Mouse (Mus musculus) kidney, embryonic 16.5 days (tissue): ENCODE measurements at regions not wholly inside any gene's neighbourhood (a gene's known extent, or its start where the extent isn't known, plus 50 kb on each side); places are given as distances from the start of the nearest gene placed in this dataset.

Experiments used
- ATAC-seq: fragments of 200-750 bp; cut with Nextera tagmentation; 2 replicates; pipeline ENCODE4 v1.8.0; 2017; ENCODE audit warnings: moderate TSS enrichment; ENCODE audit not compliant: low FRiP score, low TSS enrichment
- H3K27ac ChIP-seq: fragments of 300-500 bp; sonication (generic); 2 replicates; pipeline ENCODE4 v1.5.1; 2014; ENCODE audit warnings: low read length
- H3K27me3 ChIP-seq: fragments of 300-500 bp; sonication (generic); 2 replicates; pipeline ENCODE4 v1.6.1; 2014; ENCODE audit warnings: low read length, control low read depth, mixed read lengths; ENCODE audit not compliant: insufficient read depth
- H3K36me3 ChIP-seq: fragments of 300-500 bp; sonication (generic); 2 replicates; pipeline ENCODE4 v1.6.1; 2014; ENCODE audit warnings: low read length, control low read depth, mixed read lengths; ENCODE audit not compliant: insufficient read depth
- H3K4me1 ChIP-seq: fragments of 300-500 bp; sonication (generic); 2 replicates; pipeline ENCODE4 v1.6.1; 2014; ENCODE audit warnings: low read length, control low read depth, mixed read lengths; ENCODE audit not compliant: insufficient read depth
- H3K4me2 ChIP-seq: fragments of 300-500 bp; sonication (generic); replicated peaks from 2 replicates; pipeline ENCODE4 v1.6.1; 2014; ENCODE audit warnings: low read depth, low read length
- H3K4me3 ChIP-seq: fragments of 300-500 bp; sonication (generic); 2 replicates; pipeline ENCODE4 v1.5.1; 2014; ENCODE audit warnings: mild to moderate bottlenecking, low read length
- H3K9ac ChIP-seq: fragments of 300-500 bp; sonication (generic); replicated peaks from 2 replicates; pipeline ENCODE4 v1.6.1; 2014; ENCODE audit warnings: low read length
- H3K9me3 ChIP-seq: fragments of 300-500 bp; sonication (generic); 2 replicates; pipeline ENCODE4 v1.6.1; 2016; ENCODE audit warnings: low read length, control low read depth
- WGBS: fragments of 180-500 bp; shearing (Covaris S2); extraction: QIAGEN DNeasy Blood & Tissue Kit; methylation state at CpG from one replicate; pipeline ENCODE4 v1.1.7; 2014; 5-methylcytosine and 5-hydroxymethylcytosine counted together

GRCm38 (mm10) chr12:12562267-12562666, 300.3 kb downstream of the Fam49a start:
- 94% methylated on average over 1 of the region's 1 CpGs for WGBS
- H3K27me3 ChIP-seq: no peaks in the 10 kb centered on the region
- H3K4me1 ChIP-seq: no peaks in the 10 kb centered on the region
- no peak overlapping the region for H3K4me2 ChIP-seq
- no peak overlapping the region for H3K4me3 ChIP-seq
- no peaks in the 10 kb centered on the region for H3K9me3 ChIP-seq
- no peak overlapping the region for H3K27ac ChIP-seq
- ATAC-seq: no peak
- H3K9ac ChIP-seq: no peak overlapping the region
- no peaks in the 10 kb centered on the region for H3K36me3 ChIP-seq

GRCm38 (mm10) chr12:12551818-12552217, 289.9 kb downstream of the Fam49a start:
- H3K4me1 ChIP-seq: no peaks in the 10 kb centered on the region
- no peak overlapping the region for H3K4me2 ChIP-seq
- H3K27me3 ChIP-seq: no peaks in the 10 kb centered on the region
- H3K9ac ChIP-seq: no peak overlapping the region
- ATAC-seq: peak; percentile 65; the same call in 1 of the 2 replicates
- H3K27ac ChIP-seq: no peak overlapping the region
- H3K36me3 ChIP-seq: no peaks in the 10 kb centered on the region
- 47% methylated on average over 5 of the region's 5 CpGs for WGBS
- H3K9me3 ChIP-seq: no peaks in the 10 kb centered on the region
- H3K4me3 ChIP-seq: no peak overlapping the region

- ATAC-seq: no peak
- 87% methylated on average over 3 of the region's 3 CpGs for WGBS
- Histone ChIP-seq H3K9me3 (no peaks in the 10 kb centered on the region), H3K4me2 (no peak overlapping the region), H3K27ac (no peak overlapping the region), H3K9ac (no peak overlapping the region), H3K4me3 (no peak overlapping the region), H3K36me3 (no peaks in the 10 kb centered on the region), H3K27me3 (no peaks in the 10 kb centered on the region), H3K4me1 (no peaks in the 10 kb centered on the region)
These were observed 287.7 kb downstream of the Fam49a start for GRCm38 (mm10) chr12:12549649-12550048.

GRCm38 (mm10) chr12:12548688-12549087, 286.7 kb downstream of the Fam49a start:
- no peaks in the 10 kb centered on the region for H3K9me3 ChIP-seq
- no peak overlapping the region for H3K9ac ChIP-seq
- no peak overlapping the region for H3K27ac ChIP-seq
- no peaks in the 10 kb centered on the region for H3K27me3 ChIP-seq
- no peaks in the 10 kb centered on the region for H3K4me1 ChIP-seq
- ATAC-seq: no peak
- 42% methylated on average over 2 of the region's 2 CpGs for WGBS
- H3K4me3 ChIP-seq: no peak overlapping the region
- no peak overlapping the region for H3K4me2 ChIP-seq
- H3K36me3 ChIP-seq: no peaks in the 10 kb centered on the region

- no peak for ATAC-seq
- Histone ChIP-seq H3K27ac (no peak overlapping the region), H3K27me3 (no peaks in the 10 kb centered on the region), H3K4me1 (no peaks in the 10 kb centered on the region), H3K36me3 (no peaks in the 10 kb centered on the region), H3K9me3 (no peaks in the 10 kb centered on the region), H3K9ac (no peak overlapping the region), H3K4me3 (no peak overlapping the region), H3K4me2 (no peak overlapping the region)
- WGBS: 84% methylated on average over 1 of the region's 1 CpGs
These were observed 285.5 kb downstream of the Fam49a start for GRCm38 (mm10) chr12:12547477-12547876.

GRCm38 (mm10) chr12:12546372-12547031, 284.6 kb downstream of the Fam49a start:
- H3K27ac ChIP-seq: no peak overlapping the region
- H3K4me3 ChIP-seq: no peak overlapping the region
- H3K4me2 ChIP-seq: no peak overlapping the region
- WGBS: 89% methylated on average over 5 of the region's 5 CpGs
- no peaks in the 10 kb centered on the region for H3K27me3 ChIP-seq
- no peaks in the 10 kb centered on the region for H3K9me3 ChIP-seq
- no peaks in the 10 kb centered on the region for H3K4me1 ChIP-seq
- no peak for ATAC-seq
- H3K36me3 ChIP-seq: no peaks in the 10 kb centered on the region
- no peak overlapping the region for H3K9ac ChIP-seq

GRCm38 (mm10) chr12:12541076-12542070, 279.4 kb downstream of the Fam49a start:
- Histone ChIP-seq H3K4me3 (no peak overlapping the region), H3K27ac (peak overlapping the region; percentile 23; the same call in 1 of the 2 replicates)
- no peak for ATAC-seq

GRCm38 (mm10) chr12:12539291-12539690, 277.4 kb downstream of the Fam49a start:
- H3K9ac ChIP-seq: no peak overlapping the region
- WGBS: 74% methylated on average over 3 of the region's 3 CpGs
- no peaks in the 10 kb centered on the region for H3K27me3 ChIP-seq
- H3K4me3 ChIP-seq: no peak overlapping the region
- no peaks in the 10 kb centered on the region for H3K36me3 ChIP-seq
- no peak for ATAC-seq
- no peak overlapping the region for H3K4me2 ChIP-seq
- no peaks in the 10 kb centered on the region for H3K9me3 ChIP-seq
- H3K27ac ChIP-seq: no peak overlapping the region
- H3K4me1 ChIP-seq: peaks cover 8% of the 10 kb centered on the region; the same call in 1 of the 2 replicates

More at GRCm38 (mm10) chr12:12541076-12542070, 279.4 kb downstream of the Fam49a start:
- H3K4me2 ChIP-seq: no peak overlapping the region
- H3K4me1 ChIP-seq: peaks cover 5% of the 10 kb centered on the region; the same call in 1 of the 2 replicates
- H3K9ac ChIP-seq: no peak overlapping the region
- no peaks in the 10 kb centered on the region for H3K9me3 ChIP-seq
- no peaks in the 10 kb centered on the region for H3K27me3 ChIP-seq
- 53% methylated on average over 13 of the region's 13 CpGs for WGBS
- no peaks in the 10 kb centered on the region for H3K36me3 ChIP-seq

GRCm38 (mm10) chr12:12534779-12535178, 272.8 kb downstream of the Fam49a start:
- H3K4me3 ChIP-seq: no peak overlapping the region
- H3K27me3 ChIP-seq: no peaks in the 10 kb centered on the region
- WGBS: 13% methylated on average over 2 of the region's 2 CpGs

More at GRCm38 (mm10) chr12:12534779-12535178, 272.8 kb downstream of the Fam49a start:
- H3K27ac ChIP-seq: no peak overlapping the region
- H3K9ac ChIP-seq: no peak overlapping the region
- no peak for ATAC-seq
- H3K36me3 ChIP-seq: no peaks in the 10 kb centered on the region
- no peak overlapping the region for H3K4me2 ChIP-seq
- H3K9me3 ChIP-seq: no peaks in the 10 kb centered on the region
- H3K4me1 ChIP-seq: 0 out of 2 replicates have a peak, but pooled peaks cover 3% of the 10 kb centered on the region
